Mouse (Mus musculus): ENCODE results near the gene Fam89b.

Gene Fam89b

GRCm38 (mm10) chr19:5729444-5729815 is at the start of gene Fam89b:
TSS of gene Fam89b (minus strand) at chr19:5729653.
- no peak for DNase-seq (ENCODE audit: low read depth, low spot score)

GRCm38 (mm10) chr19:5778312-5778711 is 48.9 kb upstream of the Fam89b start:
- no peak for DNase-seq (ENCODE audit: low read depth, low spot score)

- DNase-seq (ENCODE audit: low read depth, low spot score): no peak
Measured at GRCm38 (mm10) chr19:5777387-5778032, 48.1 kb upstream of the Fam89b start.

- no peak for DNase-seq (ENCODE audit: low read depth, low spot score)
Measured at GRCm38 (mm10) chr19:5770925-5771860, 41.7 kb upstream of the Fam89b start, which contains the start of gene Scyl1. TSS of gene Scyl1 (minus strand) at chr19:5771419.

GRCm38 (mm10) chr19:5770311-5770710 is 40.9 kb upstream of the Fam89b start:
- DNase-seq (ENCODE audit: low read depth, low spot score): no peak

- no peak for DNase-seq (ENCODE audit: low read depth, low spot score)
Measured at GRCm38 (mm10) chr19:5767271-5767670, 37.8 kb upstream of the Fam89b start.

- DNase-seq (ENCODE audit: low read depth, low spot score): no peak
Measured at GRCm38 (mm10) chr19:5763163-5763562, 33.7 kb upstream of the Fam89b start.

- DNase-seq (ENCODE audit: low read depth, low spot score): no peak
Measured at GRCm38 (mm10) chr19:5758878-5759403, 29.5 kb upstream of the Fam89b start.

- DNase-seq (ENCODE audit: low read depth, low spot score): no peak
Measured at GRCm38 (mm10) chr19:5756991-5757636, 27.7 kb upstream of the Fam89b start.

- DNase-seq (ENCODE audit: low read depth, low spot score): no peak
Measured at GRCm38 (mm10) chr19:5756321-5756985, 27.0 kb upstream of the Fam89b start.

- no peak for DNase-seq (ENCODE audit: low read depth, low spot score)
Measured at GRCm38 (mm10) chr19:5751742-5752141, 22.3 kb upstream of the Fam89b start.

- no peak for DNase-seq (ENCODE audit: low read depth, low spot score)
Measured at GRCm38 (mm10) chr19:5750951-5751350, 21.5 kb upstream of the Fam89b start.

- no peak for DNase-seq (ENCODE audit: low read depth, low spot score)
Measured at GRCm38 (mm10) chr19:5749476-5749875, 20.0 kb upstream of the Fam89b start.

GRCm38 (mm10) chr19:5746907-5747363 is 17.5 kb upstream of the Fam89b start:
- no peak for DNase-seq (ENCODE audit: low read depth, low spot score)

- DNase-seq (ENCODE audit: low read depth, low spot score): no peak
Measured at GRCm38 (mm10) chr19:5745756-5746710, 16.6 kb upstream of the Fam89b start.

GRCm38 (mm10) chr19:5743576-5743975 is 14.1 kb upstream of the Fam89b start:
- DNase-seq (ENCODE audit: low read depth, low spot score): no peak

GRCm38 (mm10) chr19:5742241-5742641 is 12.8 kb upstream of the Fam89b start:
- no peak for DNase-seq (ENCODE audit: low read depth, low spot score)

- no peak for DNase-seq (ENCODE audit: low read depth, low spot score)
Measured at GRCm38 (mm10) chr19:5741641-5742240, 12.3 kb upstream of the Fam89b start.
